Mouse (Mus musculus): ENCODE measurements at regions not wholly inside any gene's neighbourhood (a gene's known extent, or its start where the extent isn't known, plus 50 kb on each side); places are given as distances from the start of the nearest gene placed in this dataset.

DNA sequence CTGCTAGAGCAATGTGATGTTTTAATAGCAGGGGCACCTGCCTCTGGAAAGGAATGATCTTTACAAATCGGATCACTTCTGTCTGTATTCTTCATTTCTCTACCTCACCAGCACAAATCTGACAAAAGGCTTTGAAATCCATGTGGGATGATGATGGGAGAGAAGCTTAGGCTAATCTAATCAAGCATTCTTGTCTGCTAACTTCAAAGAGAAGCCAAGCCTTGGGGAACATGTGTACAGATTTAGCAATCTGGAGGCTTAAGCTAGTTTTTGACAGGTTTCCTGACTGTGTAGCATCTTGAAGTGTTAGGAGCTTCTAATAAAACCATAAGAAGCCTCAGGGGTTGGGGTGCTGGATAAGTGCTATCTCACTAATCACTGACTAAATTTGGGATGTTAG lies 277.6 kb upstream of the Marcks start:
- TF ChIP-seq FLI1 (IDR thresholded peaks at IDR 0.05; ENCODE audit: low read length) (no peak), GATA1 (IDR thresholded peaks at IDR 0.05; ENCODE audit: borderline replicate concordance, low read length) (no peak)
